Mouse (Mus musculus): Measurements from ENCODE around the gene Tmem26. TPM values are rescaled to one million over a fixed set of nuclear protein-coding genes. Genes with fewer than 3 reads are reported as not detected.

The Tmem26 gene
- 1.6 and 2.9 TPM in 2 replicates for total RNA-seq (2014; fragmentation: Nextera tagmentation)
- 1.5 and 2.1 TPM in 2 replicates for total RNA-seq (2017)

- ATAC-seq (replicated peaks; ENCODE audit: poor library complexity, severe bottlenecking) = peak; percentile 80
Observed at GRCm38 (mm10) chr10:68723568-68724360, at the start of gene Tmem26. Tmem26 (plus strand) TSS chr10:68723646.

GRCm38 (mm10) chr10:68678678-68679077 lies 44.8 kb upstream of the Tmem26 start:
- ATAC-seq (replicated peaks; ENCODE audit: poor library complexity, severe bottlenecking) = no peak

- no peak for ATAC-seq (replicated peaks; ENCODE audit: poor library complexity, severe bottlenecking)
Observed at GRCm38 (mm10) chr10:68681233-68681632, 42.2 kb upstream of the Tmem26 start.

GRCm38 (mm10) chr10:68685510-68685909 lies 37.9 kb upstream of the Tmem26 start:
- ATAC-seq (replicated peaks; ENCODE audit: poor library complexity, severe bottlenecking) = no peak

GRCm38 (mm10) chr10:68691116-68691515 lies 32.3 kb upstream of the Tmem26 start:
- no peak for ATAC-seq (replicated peaks; ENCODE audit: poor library complexity, severe bottlenecking)

- ATAC-seq (replicated peaks; ENCODE audit: poor library complexity, severe bottlenecking) = no peak
Observed at GRCm38 (mm10) chr10:68692401-68692800, 31.0 kb upstream of the Tmem26 start.

GRCm38 (mm10) chr10:68695760-68696336 lies 27.6 kb upstream of the Tmem26 start:
- ATAC-seq (replicated peaks; ENCODE audit: poor library complexity, severe bottlenecking) = no peak

- ATAC-seq (replicated peaks; ENCODE audit: poor library complexity, severe bottlenecking) = no peak
Observed at GRCm38 (mm10) chr10:68704268-68704667, 19.2 kb upstream of the Tmem26 start.

GRCm38 (mm10) chr10:68705471-68706036 lies 17.9 kb upstream of the Tmem26 start:
- ATAC-seq (replicated peaks; ENCODE audit: poor library complexity, severe bottlenecking) = no peak

- no peak for ATAC-seq (replicated peaks; ENCODE audit: poor library complexity, severe bottlenecking)
Observed at GRCm38 (mm10) chr10:68707014-68707852, 16.2 kb upstream of the Tmem26 start.

- no peak for ATAC-seq (replicated peaks; ENCODE audit: poor library complexity, severe bottlenecking)
Observed at GRCm38 (mm10) chr10:68712926-68713325, 10.5 kb upstream of the Tmem26 start.

GRCm38 (mm10) chr10:68714302-68714701 lies 9.1 kb upstream of the Tmem26 start:
- ATAC-seq (replicated peaks; ENCODE audit: poor library complexity, severe bottlenecking) = peak; percentile 37; the same call in 1 of the 2 replicates

GRCm38 (mm10) chr10:68715396-68715795 lies 8.1 kb upstream of the Tmem26 start:
- peak; percentile 78 for ATAC-seq (replicated peaks; ENCODE audit: poor library complexity, severe bottlenecking)

GRCm38 (mm10) chr10:68718375-68718774 lies 5.1 kb upstream of the Tmem26 start:
- ATAC-seq (replicated peaks; ENCODE audit: poor library complexity, severe bottlenecking) = no peak

- no peak for ATAC-seq (replicated peaks; ENCODE audit: poor library complexity, severe bottlenecking)
Observed at GRCm38 (mm10) chr10:68720887-68721400, 2.5 kb upstream of the Tmem26 start.

- peak; percentile 40 for ATAC-seq (replicated peaks; ENCODE audit: poor library complexity, severe bottlenecking)
Observed at GRCm38 (mm10) chr10:68723015-68723414, 431 bp upstream of the Tmem26 start.

GRCm38 (mm10) chr10:68724361-68724720 lies 895 bp downstream of the Tmem26 start:
- peak; percentile 33 for ATAC-seq (replicated peaks; ENCODE audit: poor library complexity, severe bottlenecking)

GRCm38 (mm10) chr10:68727464-68727863 lies 4.0 kb downstream of the Tmem26 start:
- no peak for ATAC-seq (replicated peaks; ENCODE audit: poor library complexity, severe bottlenecking)

- ATAC-seq (replicated peaks; ENCODE audit: poor library complexity, severe bottlenecking) = peak; percentile 96
Observed at GRCm38 (mm10) chr10:68735621-68736020, 12.2 kb downstream of the Tmem26 start.

GRCm38 (mm10) chr10:68737391-68737790 lies 13.9 kb downstream of the Tmem26 start:
- ATAC-seq (replicated peaks; ENCODE audit: poor library complexity, severe bottlenecking) = no peak

All from granulocyte monocyte progenitor cell, adult 5-6 weeks (primary cell).